Mouse (Mus musculus) limb, embryonic 14.5 days (tissue): ENCODE results near the gene Khdc4. TPM values are rescaled to one million over a fixed set of nuclear protein-coding genes. Genes with fewer than 3 reads are reported as not detected.

ENCODE experiments used
- ATAC-seq: fragments of 200-750 bp; cut with Nextera tagmentation; 2 replicates; pipeline ENCODE4 v1.8.0; 2017; ENCODE audit warnings: low read depth, moderate number of reproducible peaks, moderate TSS enrichment; ENCODE audit not compliant: low FRiP score
- DNase-seq: peaks from one replicate; pipeline ENCODE4 v3.0.0-alpha.2; 2015; ENCODE audit warnings: low spot score
- H3K27ac ChIP-seq: fragments of 300-500 bp; sonication (generic); replicated peaks from 2 replicates; pipeline ENCODE4 v1.5.1; 2014; ENCODE audit warnings: low read depth, mild to moderate bottlenecking, low read length, moderate library complexity, mixed read lengths
- H3K27me3 ChIP-seq: fragments of 300-500 bp; sonication (generic); 2 replicates; pipeline ENCODE4 v1.6.1; 2014; ENCODE audit warnings: low read length, mixed read lengths; ENCODE audit not compliant: control insufficient read depth, insufficient read depth
- H3K36me3 ChIP-seq: fragments of 300-500 bp; sonication (generic); 2 replicates; pipeline ENCODE4 v1.6.1; 2014; ENCODE audit warnings: mild to moderate bottlenecking, low read length, moderate library complexity, mixed read lengths; ENCODE audit not compliant: control insufficient read depth, insufficient read depth
- H3K4me1 ChIP-seq: fragments of 300-500 bp; sonication (generic); 2 replicates; pipeline ENCODE4 v1.6.1; 2014; ENCODE audit warnings: antibody characterized with exemption, low read length, mixed read lengths; ENCODE audit not compliant: control insufficient read depth, insufficient read depth
- H3K4me2 ChIP-seq: fragments of 300-500 bp; sonication (generic); replicated peaks from 2 replicates; pipeline ENCODE4 v1.6.1; 2014; ENCODE audit warnings: low read depth, mild to moderate bottlenecking, low read length, moderate library complexity; ENCODE audit not compliant: severe bottlenecking
- H3K4me3 ChIP-seq: fragments of 300-500 bp; sonication (generic); replicated peaks from 2 replicates; pipeline ENCODE4 v1.5.1; 2014; ENCODE audit warnings: low read length
- H3K9ac ChIP-seq: fragments of 300-500 bp; sonication (generic); 2 replicates; pipeline ENCODE4 v1.6.1; 2014; ENCODE audit warnings: mild to moderate bottlenecking, low read depth, low read length, moderate library complexity; ENCODE audit not compliant: severe bottlenecking
- H3K9me3 ChIP-seq: fragments of 300-500 bp; sonication (generic); 2 replicates; pipeline ENCODE4 v1.6.1; 2016; ENCODE audit warnings: low read length; ENCODE audit not compliant: control insufficient read depth
- POLR2A ChIP-seq: fragments of 200-500 bp; IDR thresholded peaks from 2 replicates; pipeline ENCODE4 v1.8.0; 2012; ENCODE audit warnings: inconsistent platforms, mild to moderate bottlenecking, moderate library complexity, borderline replicate concordance; ENCODE audit not compliant: insufficient read depth, insufficient read length; ENCODE audit errors: extremely low read depth
- WGBS: fragments of 180-500 bp; shearing (Covaris S2); extraction: QIAGEN DNeasy Blood & Tissue Kit; methylation state at CpG from one replicate; pipeline ENCODE4 v1.1.7; 2014; 5-methylcytosine and 5-hydroxymethylcytosine counted together
- polyA plus RNA-seq, 2 experiments: library from polyadenylated mRNA; depleted of rRNA in 1 of 2; stranded (reverse) in 1 of 2; unstranded in 1 of 2; fragments of >200 nt; fragmentation: Nextera tagmentation in 1 of 2; extraction: Ambion mirVana in 1 of 2; gene quantifications; 2 replicates each; pipeline versions ENCODE4 v1.2.1 to v1.2.3; 2012 to 2014

Khdc4 gene
- polyA plus RNA-seq, 2 experiments = 78.0 to 144 TPM

DNA sequence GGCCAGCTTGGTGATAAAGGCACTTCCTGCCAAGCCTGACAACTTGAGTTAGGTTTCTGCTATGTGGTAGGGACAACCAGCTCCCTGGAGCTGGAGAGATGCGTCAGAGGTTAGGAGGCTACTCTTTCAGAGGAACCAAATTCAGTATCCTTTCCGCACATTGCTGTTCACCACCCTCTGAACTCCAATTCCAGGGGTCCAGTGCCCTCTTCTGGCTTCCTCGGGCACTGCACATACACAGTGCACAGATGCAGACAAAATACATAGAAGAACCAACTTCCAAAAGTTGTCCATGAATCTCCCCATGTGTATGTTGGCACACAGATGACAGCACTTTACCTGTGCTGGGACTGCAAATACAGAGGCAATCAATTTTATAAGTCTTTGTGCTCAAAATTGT is 53.0 kb downstream of the Khdc4 start:
- no peak overlapping the region for H3K4me2 ChIP-seq
- TF ChIP-seq POLR2A = no peak
- no peak for ATAC-seq
- no peak for DNase-seq
- H3K4me3 ChIP-seq = no peak overlapping the region
- H3K9ac ChIP-seq = no peak overlapping the region
- no peak overlapping the region for H3K27ac ChIP-seq
- peaks cover 4% of the 10 kb centered on the region; the same call in 1 of the 2 replicates for H3K36me3 ChIP-seq
- WGBS = 45% methylated on average over 3 of the region's 3 CpGs
- H3K27me3 ChIP-seq = no peaks in the 10 kb centered on the region
- no peaks in the 10 kb centered on the region for H3K9me3 ChIP-seq
- H3K4me1 ChIP-seq = no peaks in the 10 kb centered on the region

DNA sequence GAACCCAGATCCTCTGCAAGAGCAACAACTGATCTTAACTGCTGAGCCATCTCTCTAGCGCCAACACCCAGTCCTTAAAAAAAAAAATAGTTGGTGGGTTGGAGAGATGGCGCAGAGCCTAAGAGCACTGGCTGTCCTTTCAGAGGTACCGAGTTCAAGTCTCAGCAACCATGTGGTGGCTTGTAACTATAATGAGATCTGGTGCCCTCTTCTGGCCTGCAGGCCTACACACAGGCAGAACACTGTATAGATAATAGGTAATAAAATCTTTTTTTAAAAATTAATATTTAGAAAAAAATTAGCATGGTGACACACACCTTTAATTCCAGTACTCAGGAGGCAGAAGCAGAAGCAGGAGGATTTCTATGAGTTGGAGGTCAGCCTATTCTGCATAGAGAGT is 54.5 kb downstream of the Khdc4 start:
- H3K9me3 ChIP-seq = no peaks in the 10 kb centered on the region
- no peak overlapping the region for H3K4me2 ChIP-seq
- H3K36me3 ChIP-seq = peaks cover 8% of the 10 kb centered on the region; the same call in 1 of the 2 replicates
- H3K4me3 ChIP-seq = no peak overlapping the region
- ATAC-seq (no peak), DNase-seq (no peak)
- H3K9ac ChIP-seq = no peak overlapping the region
- H3K27me3 ChIP-seq = no peaks in the 10 kb centered on the region
- no peak overlapping the region for H3K27ac ChIP-seq
- 97% methylated on average over 3 of the region's 3 CpGs for WGBS
- TF ChIP-seq POLR2A = no peak
- H3K4me1 ChIP-seq = no peaks in the 10 kb centered on the region

DNA sequence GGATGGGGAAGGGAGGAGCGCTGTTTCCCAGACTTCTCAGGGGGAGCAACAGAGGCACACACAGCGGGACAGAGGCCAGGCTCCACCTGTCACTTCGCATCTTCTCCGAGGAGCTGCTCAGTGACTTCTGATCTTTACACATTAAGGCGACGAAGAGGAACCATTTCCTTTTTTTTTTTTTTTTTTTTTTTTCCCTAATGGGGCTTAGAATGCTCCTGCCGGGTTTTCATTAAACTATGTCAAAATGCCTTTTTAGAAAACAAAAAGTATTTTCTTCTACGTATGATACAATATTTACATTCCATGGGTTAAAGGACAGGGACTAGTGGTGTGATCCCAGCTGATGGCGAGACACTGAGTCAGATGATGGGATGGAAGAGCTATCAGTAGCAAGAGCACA is 59.9 kb downstream of the Khdc4 start:
- no peak overlapping the region for H3K27ac ChIP-seq

DNA sequence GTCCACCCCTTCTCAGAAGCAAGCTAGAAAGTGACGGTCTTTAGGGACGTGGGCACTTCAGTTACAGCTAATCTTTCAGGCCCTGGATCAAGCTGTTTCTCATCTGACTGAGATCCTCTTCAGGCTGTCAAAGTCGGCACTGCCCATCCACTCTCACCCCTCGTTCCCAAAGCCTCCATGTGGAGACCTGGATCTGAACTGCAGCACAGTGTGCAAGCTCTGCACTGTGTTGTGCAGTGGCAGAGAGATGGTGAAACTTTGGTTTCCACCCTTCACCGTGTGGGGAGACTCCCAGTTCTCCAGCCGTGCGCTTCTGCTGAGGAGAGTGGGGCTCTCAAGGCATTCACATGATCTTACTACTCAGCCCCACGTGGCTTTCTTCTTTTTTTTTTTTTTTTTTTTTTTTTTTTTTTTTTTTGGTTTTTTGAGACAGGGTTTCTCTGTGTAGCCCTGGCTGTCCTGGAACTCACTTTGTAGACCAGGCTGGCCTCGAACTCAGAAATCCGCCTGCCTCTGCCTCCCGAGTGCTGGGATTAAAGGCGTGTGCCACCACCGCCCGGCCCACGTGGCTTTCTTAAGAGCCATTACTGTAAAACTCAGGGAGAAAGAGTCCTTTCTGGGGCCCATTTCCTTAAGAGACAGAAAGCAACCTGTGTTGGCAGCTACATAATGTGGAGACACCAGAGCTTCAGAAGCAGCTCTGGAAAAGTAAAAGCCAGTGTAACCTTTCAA is 60.7 kb downstream of the Khdc4 start:
- H3K27ac ChIP-seq = no peak overlapping the region
- ATAC-seq = no peak
- WGBS = 93% methylated on average over 15 of the region's 15 CpGs
- TF ChIP-seq POLR2A = no peak
- no peak overlapping the region for H3K9ac ChIP-seq
- H3K4me2 ChIP-seq = no peak overlapping the region
- H3K36me3 ChIP-seq = peaks cover 38% of the 10 kb centered on the region
- H3K4me1 ChIP-seq = no peaks in the 10 kb centered on the region
- DNase-seq = no peak
- peaks cover 22% of the 10 kb centered on the region for H3K9me3 ChIP-seq
- H3K4me3 ChIP-seq = no peak overlapping the region
- H3K27me3 ChIP-seq = no peaks in the 10 kb centered on the region

More for the DNA sequence above, 59.9 kb downstream of the Khdc4 start:
- WGBS = 88% methylated on average over 9 of the region's 9 CpGs
- H3K4me2 ChIP-seq = no peak overlapping the region
- H3K4me1 ChIP-seq = no peaks in the 10 kb centered on the region
- peaks cover 38% of the 10 kb centered on the region for H3K36me3 ChIP-seq
- no peaks in the 10 kb centered on the region for H3K27me3 ChIP-seq
- H3K9me3 ChIP-seq = peaks cover 22% of the 10 kb centered on the region
- TF ChIP-seq POLR2A = no peak
- H3K4me3 ChIP-seq = no peak overlapping the region
- DNase-seq = no peak
- no peak overlapping the region for H3K9ac ChIP-seq
- ATAC-seq = no peak

DNA sequence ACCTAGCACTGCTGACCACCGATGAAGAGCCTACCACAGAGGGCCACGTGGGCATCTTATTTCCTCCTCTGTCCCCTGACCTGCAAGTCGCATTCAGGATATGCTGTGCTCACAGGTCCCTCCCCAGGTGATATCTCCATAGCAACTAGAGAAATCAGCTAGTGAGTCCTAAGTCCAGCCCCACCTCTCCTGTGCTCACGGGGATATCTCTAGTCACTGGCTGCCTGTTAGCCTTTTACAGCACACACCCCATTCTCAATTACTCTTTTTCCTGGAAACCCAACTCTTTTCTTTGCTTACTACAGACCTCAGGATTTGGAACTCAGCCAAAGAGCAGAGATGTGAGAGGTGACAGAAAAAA is 61.2 kb downstream of the Khdc4 start:
- Histone ChIP-seq H3K9ac (no peak overlapping the region), H3K4me1 (no peaks in the 10 kb centered on the region), H3K9me3 (peaks cover 22% of the 10 kb centered on the region), H3K36me3 (peaks cover 34% of the 10 kb centered on the region), H3K27me3 (no peaks in the 10 kb centered on the region), H3K4me2 (no peak overlapping the region), H3K4me3 (no peak overlapping the region), H3K27ac (no peak overlapping the region)
- 83% methylated on average over 4 of the region's 4 CpGs for WGBS
- DNase-seq (no peak), ATAC-seq (no peak)
- no peak for TF ChIP-seq POLR2A

DNA sequence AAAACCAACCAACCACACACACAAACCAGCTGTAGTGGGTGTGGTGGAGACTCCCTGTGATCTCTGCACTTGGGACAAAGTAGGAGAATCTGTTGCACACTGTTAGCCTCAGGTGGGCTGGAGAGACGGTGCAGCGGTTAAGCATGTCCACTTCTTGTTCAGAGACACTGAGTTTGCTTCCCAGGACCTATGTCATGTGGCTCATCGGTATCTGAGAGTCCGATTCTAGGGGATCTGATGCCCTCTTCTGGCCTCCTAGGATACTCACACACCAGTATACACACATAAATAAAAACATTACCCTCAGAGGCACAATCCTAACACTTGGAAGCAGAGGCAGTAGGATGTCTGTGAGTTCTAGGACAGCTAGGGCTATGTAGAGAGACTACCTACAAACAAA is 68.7 kb downstream of the Khdc4 start:
- WGBS = 78% methylated on average over 4 of the region's 4 CpGs
- Histone ChIP-seq H3K36me3 (peaks cover 10% of the 10 kb centered on the region), H3K9ac (no peak overlapping the region), H3K4me1 (no peaks in the 10 kb centered on the region), H3K27ac (no peak overlapping the region), H3K9me3 (no peaks in the 10 kb centered on the region), H3K4me3 (no peak overlapping the region), H3K4me2 (no peak overlapping the region), H3K27me3 (no peaks in the 10 kb centered on the region)
- DNase-seq (peak; percentile 11), ATAC-seq (no peak)
- TF ChIP-seq POLR2A = no peak
